Mouse (Mus musculus) left cerebral cortex, postnatal 36 days (tissue): ENCODE results near the gene Clasp2. TPM values are rescaled to one million over a fixed set of nuclear protein-coding genes. Genes with fewer than 3 reads are reported as not detected.
A peak's percentile ranks its signal among the peaks of the same experiment; 100 is the strongest.
"Not testable (repeated sequence)": the region's sequence is repeated elsewhere in the genome, so short reads cannot be mapped to it uniquely, and the experiment has no call there.

Experiments
- DNase-seq, 2 experiments: peaks; one replicate each; pipeline ENCODE4 v3.0.0; 2021 to 2022; ENCODE audit warnings: low spot score in 2 of 2, mixed read lengths in 1 of 2
- intact Hi-C: fragments of 180-260 bp; cut with DNase I; formaldehyde crosslinking; loops from one replicate; pipeline ENCODE4 v1.15.1; 2025
- total RNA-seq, 2 experiments: library from RNA; stranded (reverse); gene quantifications; 2 replicates each; pipeline ENCODE4 v1.2.3; 2021

The Clasp2 gene
- total RNA-seq, 2 experiments from 2014 or later, result 226 to 229 TPM

DNA sequence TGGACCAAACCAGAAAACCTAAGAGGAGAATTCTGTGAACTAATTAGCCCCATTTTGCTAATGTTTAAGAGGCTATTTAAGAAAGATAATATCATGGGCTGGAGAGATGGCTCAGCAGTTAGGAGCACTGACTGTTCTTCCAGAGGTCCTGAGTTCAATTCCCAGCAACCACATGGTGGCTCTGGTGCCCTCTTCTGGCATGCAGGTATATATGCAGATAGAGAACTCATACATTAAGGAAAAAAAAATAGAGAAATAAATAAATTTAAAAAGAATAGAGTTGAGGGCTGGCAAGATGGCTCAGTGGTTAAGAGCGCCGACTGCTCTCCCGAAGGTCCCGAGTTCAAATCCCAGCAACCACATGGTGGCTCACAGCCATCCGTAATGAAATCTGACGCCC is 163.0 kb downstream of the Clasp2 start:
- intact Hi-C loops, result loop anchor here (5.0 to 10.0 kb wide), 2 partner anchors 47 to 160 kb away; partner anchors contain the start of gene Clasp2

GRCm38 (mm10) chr9:113915789-113916188 is 174.5 kb downstream of the Clasp2 start:
- DNase-seq, result no peak
- intact Hi-C loops, result no loop called here

More for the DNA sequence above, 163.0 kb downstream of the Clasp2 start:
- not testable (repeated sequence) for DNase-seq

DNA sequence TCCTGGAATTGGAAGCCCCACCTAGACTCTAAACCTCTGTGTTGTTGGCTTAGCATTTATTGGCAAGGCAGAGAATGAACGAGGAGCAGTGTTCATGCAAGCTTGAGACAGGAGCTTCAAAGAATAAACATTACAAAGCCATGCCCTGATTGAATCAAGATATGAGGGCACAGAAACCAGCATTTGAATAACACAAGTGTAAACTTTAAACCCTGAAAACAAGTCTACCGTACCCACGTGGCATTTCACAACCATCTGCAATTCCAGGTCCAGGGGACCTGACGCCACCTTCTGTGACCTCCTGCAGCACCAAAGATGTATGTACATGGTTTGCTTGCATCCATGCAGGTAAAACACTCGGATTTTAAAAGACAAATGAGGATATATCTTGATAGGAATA is 181.4 kb downstream of the Clasp2 start:
- DNase-seq, result no peak
- intact Hi-C loops, result no loop called here

DNA sequence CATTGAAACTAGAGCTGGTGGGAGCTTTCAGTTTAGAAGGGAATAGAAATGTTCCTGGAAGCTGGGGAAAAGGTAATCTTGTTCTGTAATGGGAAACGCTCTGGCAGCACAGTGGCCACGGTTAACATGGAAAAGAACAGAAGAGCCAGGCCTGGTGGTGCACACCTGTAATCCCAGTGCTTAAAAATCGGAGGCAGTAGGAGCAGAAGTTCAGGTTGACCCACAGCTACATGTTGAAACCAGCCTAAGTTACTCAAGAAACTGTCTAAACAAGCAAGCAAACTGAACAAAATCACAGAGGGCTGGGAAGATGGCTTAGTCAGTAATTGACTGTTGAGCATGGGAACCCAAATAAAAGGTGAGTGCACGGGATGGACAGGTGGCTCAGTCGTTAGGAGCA is 183.6 kb downstream of the Clasp2 start:
- intact Hi-C loops, result no loop called here
- no peak for DNase-seq

DNA sequence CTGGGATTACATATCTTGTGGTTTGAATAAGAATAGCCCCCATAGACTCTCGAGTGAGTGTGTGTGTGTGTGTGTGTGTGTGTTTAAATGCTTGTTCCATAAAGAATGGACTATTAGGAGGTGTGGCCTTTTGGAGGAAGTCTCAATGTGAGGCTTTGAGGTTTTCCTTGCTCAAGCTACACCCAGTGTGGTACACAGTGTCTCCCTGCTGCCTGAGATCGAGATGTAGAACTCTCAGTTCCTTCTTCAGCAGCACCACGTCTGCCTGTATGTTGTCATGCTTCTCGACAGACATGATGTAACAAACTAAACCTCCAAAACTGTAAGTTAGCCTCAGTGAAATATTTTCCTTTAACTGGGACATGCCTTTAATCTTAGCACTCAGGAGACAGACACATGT is 187.3 kb downstream of the Clasp2 start:
- intact Hi-C loops, result no loop called here
- no peak for DNase-seq

DNA sequence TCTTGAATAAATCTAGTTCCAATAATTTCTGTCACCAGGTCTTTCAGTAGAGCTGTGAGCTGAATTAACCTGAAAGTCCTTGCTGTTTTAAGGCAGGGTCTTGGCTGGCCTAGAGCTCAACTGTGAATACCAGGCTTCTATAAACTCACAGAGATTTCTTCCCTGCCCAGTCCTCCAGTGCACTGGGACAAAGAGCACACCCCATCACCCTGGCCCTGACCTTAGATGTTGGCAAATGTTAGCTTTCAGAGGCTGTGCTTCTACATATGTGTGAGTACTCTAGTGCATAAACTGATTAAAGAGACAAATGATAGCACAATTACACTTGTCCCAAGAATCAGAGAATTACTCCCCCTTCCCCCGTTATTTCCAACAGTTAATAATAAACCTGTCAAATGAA is 188.4 kb downstream of the Clasp2 start:
- intact Hi-C loops, result no loop called here
- DNase-seq, result no peak

DNA sequence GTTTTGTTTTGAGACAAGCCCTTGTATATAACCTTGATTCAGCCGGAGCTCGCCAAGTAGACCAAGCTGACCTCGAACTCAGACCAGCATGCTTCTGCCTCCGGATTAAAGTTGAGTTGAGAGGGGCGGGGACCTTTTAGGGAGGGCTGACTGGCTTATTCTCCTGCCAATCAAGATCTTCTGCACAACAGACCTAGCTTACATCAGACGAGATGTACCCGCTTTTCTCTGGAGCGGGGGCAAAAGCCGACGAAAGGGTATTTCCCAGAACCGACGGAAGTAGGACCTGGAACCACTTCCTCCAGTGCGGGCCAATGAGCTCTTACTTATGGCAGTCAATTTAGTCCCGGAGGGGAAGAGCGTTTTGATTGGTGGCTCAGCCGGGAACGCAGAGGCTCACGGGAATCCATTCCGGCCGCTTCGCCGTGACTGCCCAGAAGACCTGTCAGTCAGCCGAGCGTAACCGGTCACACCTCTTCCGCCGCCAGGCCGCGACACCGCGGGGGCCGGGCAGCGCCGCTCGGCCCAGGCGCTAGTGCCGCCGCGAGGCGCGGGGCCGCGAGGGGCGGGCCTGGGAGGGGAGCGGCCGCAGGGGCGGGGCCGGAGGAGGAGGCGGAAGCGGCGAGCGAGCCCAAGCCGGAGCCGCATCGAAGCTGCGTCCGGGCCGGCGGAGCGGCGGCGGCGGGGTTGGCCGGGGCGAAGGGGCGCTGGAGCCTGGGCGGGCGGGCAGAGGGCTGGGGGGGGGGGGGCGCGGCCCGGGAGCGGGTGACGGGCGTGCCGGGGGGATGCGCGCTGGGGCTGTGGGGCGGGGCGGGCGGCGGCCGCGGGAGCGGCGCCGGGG is 189.5 kb downstream of the Clasp2 start, which contains the start of gene Ubp1:
TSS of gene Ubp1 (plus strand) at position 401 of the 841 bp plus-strand sequence.
- intact Hi-C loops, result no loop called here
- peak; percentile 97 to 98 for DNase-seq

- intact Hi-C loops, result no loop called here
- DNase-seq, result peak; percentile 28 to 30
Observed at GRCm38 (mm10) chr9:113931375-113932099, 190.3 kb downstream of the Clasp2 start.

- DNase-seq, result no peak
- intact Hi-C loops, result no loop called here
Observed at GRCm38 (mm10) chr9:113932100-113932470, 190.8 kb downstream of the Clasp2 start.

DNA sequence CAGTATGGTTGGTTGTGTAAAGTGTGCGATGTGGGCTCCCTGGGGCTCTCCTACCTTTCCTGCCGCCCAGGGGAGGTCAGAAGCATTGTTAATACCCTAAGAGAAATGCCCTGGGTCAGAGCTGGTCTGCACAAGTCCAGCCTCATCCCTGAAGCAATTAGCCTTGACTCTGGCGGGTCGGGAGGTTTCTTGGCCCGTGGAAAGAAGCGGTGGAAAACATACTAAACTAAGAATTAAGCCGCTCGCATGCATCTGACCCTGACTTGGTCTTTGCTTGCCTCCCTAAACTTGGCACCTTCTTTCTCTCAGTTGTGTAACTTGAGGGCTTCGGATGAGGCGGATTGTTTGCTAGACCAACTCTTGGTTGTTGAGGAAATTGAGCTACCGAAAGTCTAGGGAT is 191.2 kb downstream of the Clasp2 start:
- intact Hi-C loops, result no loop called here
- no peak for DNase-seq

DNA sequence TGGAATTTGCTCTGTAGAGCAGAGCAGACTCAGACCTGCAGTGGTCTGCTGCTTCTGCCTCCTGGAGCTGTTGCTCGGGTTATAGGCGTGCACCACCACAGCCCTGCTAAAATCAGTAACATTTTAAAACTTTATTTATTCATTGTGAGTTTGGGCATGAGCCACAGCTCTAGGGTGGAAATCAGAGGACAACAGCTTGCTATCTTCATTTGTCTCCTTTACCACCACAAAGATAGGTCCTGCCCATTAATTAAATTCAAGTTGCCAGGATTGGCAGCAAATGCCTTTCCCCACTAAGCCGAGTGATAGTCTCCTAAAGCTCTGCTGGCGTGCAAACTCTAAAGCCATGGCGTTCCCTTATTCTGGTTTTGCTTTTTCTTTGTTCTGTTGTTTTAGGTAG is 194.4 kb downstream of the Clasp2 start:
- no peak for DNase-seq
- intact Hi-C loops, result no loop called here

GRCm38 (mm10) chr9:113939063-113939850 is 198.0 kb downstream of the Clasp2 start:
- peak; percentile 16 to 22 for DNase-seq
- intact Hi-C loops, result no loop called here

DNA sequence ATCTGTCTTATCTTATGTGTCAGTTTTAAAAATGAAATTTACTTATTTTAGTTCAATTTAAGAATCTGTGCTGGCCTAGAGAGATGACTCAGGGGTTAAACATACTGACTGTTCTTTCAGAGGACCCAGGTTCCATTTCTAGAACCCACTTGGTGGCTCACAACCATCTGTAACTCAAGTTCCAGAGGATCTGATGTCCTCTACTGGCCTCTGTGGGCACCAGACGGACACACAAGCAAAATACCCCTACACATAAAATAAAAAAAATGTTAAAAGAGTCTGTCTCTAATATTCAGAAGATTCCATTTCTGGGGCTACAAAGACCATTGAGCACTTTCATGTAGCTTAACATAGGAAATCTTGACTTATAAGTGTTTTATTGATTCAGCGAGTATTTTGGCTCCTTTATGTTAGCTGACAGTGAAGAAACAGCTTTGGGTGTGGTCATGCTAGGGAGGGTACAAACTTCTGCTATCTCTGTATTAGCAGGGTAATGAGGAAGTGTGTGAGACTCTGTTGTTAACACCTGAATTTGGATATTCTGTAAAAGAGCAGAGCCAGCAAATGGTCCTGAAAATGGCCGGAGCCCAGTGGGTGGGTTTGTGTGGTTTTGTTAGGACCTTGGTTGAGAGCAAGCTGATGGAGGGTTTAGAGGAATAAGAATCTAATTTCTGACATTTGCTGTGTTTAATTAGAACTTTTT is 200.0 kb downstream of the Clasp2 start:
- intact Hi-C loops, result no loop called here

DNA sequence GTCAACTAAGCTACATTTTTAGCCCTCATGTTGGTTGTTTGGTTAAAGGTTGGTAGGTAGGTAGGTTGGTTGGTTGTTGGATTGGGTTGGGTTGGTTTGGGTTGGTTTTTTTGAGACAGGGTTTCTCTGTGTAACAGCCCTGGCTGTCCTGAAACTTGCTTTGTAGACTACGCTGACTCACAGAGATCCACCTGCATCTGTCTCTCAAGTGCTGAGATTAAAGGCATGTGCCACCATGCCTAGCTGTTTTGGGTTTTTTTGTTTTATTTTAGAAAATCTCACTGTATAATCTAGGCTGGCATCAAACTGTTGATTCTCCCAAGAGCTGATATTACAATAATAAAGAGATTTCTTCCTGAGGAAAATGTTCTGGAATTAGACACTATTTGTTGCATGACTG is 202.1 kb downstream of the Clasp2 start:
- intact Hi-C loops, result no loop called here
- DNase-seq, result no peak

More for the DNA sequence above, 200.0 kb downstream of the Clasp2 start:
- DNase-seq, result no peak

GRCm38 (mm10) chr9:113947216-113947615 is 205.9 kb downstream of the Clasp2 start:
- intact Hi-C loops, result no loop called here
- no peak for DNase-seq

- DNase-seq, result no peak
- intact Hi-C loops, result no loop called here
Observed at GRCm38 (mm10) chr9:113957777-113958176, 216.5 kb downstream of the Clasp2 start.

DNA sequence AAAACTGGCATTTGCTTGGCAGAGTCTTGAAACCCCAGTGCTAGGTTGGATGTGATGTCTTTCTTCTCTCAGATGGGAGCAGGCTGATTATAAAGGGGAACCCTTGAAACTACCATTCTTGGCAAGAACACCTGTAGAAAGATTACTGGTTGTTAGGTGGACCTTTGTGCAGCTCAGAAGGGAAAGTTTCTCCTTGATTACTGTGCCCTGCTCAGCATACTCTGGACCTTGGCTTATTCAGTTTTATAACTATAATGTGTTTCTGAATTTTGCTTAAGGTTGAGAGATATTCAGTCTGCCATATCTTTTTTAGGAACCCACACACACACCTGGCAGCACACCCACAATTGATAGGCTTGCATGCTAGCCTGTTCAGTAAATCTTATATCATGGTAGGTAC is 222.4 kb downstream of the Clasp2 start:
- no peak for DNase-seq
- intact Hi-C loops, result no loop called here

DNA sequence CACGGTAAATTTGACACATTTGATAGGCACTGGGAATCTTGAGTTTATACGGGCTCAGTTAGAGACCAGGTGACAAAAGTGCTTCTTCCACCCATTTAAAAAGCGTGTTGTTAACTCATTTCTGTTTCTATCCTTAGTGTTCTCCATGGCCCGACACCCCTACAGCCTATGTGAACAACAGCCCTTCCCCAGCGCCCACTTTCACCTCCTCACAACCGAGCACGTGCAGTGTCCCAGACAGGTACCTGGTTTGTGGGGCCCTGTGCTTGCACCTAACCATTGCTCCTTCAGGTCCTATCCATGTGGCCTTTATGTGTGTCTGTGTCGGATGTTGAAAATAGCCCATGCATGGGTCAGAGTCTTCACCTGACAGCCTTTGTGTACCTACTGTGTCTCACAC is 223.1 kb downstream of the Clasp2 start:
- intact Hi-C loops, result no loop called here
- DNase-seq, result no peak

GRCm38 (mm10) chr9:113966838-113967237 is 225.6 kb downstream of the Clasp2 start:
- DNase-seq, result no peak
- intact Hi-C loops, result no loop called here

DNA sequence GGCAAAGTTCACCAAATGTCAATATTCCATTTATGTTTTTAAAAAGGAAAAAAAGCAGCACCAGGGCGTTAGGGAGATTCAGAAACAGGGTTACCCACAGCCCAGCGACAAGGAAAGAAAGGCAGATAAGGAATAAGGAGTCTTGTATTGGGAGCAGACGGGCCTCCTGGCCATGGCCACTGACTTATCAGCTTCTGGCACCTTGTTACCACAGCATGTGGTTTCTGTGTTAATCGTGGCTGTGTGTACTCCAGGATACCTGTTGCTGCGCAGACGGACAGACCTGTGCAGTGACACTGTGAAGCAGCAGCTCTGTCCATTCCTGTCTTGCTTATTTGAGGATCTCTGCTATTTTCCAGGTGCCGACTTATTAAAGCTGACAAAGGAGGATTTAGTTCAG is 227.7 kb downstream of the Clasp2 start:
- intact Hi-C loops, result no loop called here

More for the DNA sequence above, 227.7 kb downstream of the Clasp2 start:
- DNase-seq, result no peak
